Mouse (Mus musculus): ENCODE data around the gene Prss29.

Gene Prss29

GRCm38 (mm10) chr17:25318354-25318753, at the start of gene Prss29:
TSS of gene Prss29 (plus strand) at chr17:25318654.
- DNase-seq, result no peak

GRCm38 (mm10) chr17:25270795-25271335, 47.6 kb upstream of the Prss29 start:
- DNase-seq, result peak; percentile 60

GRCm38 (mm10) chr17:25272326-25272725, 46.1 kb upstream of the Prss29 start:
- DNase-seq, result peak; percentile 65

GRCm38 (mm10) chr17:25272951-25273705, 45.3 kb upstream of the Prss29 start:
- peak; percentile 92 for DNase-seq

GRCm38 (mm10) chr17:25273706-25274501, 44.5 kb upstream of the Prss29 start:
- DNase-seq, result peak; percentile 95

- DNase-seq, result no peak
Observed at GRCm38 (mm10) chr17:25274571-25275346, 43.7 kb upstream of the Prss29 start, which contains the start of gene Ube2i. TSS of gene Ube2i (minus strand) at chr17:25274622.

- no peak for DNase-seq
Observed at GRCm38 (mm10) chr17:25275833-25276232, 42.6 kb upstream of the Prss29 start.

- peak; percentile 89 for DNase-seq
Observed at GRCm38 (mm10) chr17:25282133-25282532, 36.3 kb upstream of the Prss29 start.

GRCm38 (mm10) chr17:25285033-25285432, 33.4 kb upstream of the Prss29 start:
- peak; percentile 90 for DNase-seq

- peak; percentile 60 for DNase-seq
Observed at GRCm38 (mm10) chr17:25288842-25289241, 29.6 kb upstream of the Prss29 start.

GRCm38 (mm10) chr17:25290411-25290810, 28.0 kb upstream of the Prss29 start:
- no peak for DNase-seq

GRCm38 (mm10) chr17:25293495-25293894, 25.0 kb upstream of the Prss29 start:
- DNase-seq, result no peak

GRCm38 (mm10) chr17:25294111-25294510, 24.3 kb upstream of the Prss29 start:
- DNase-seq, result no peak

GRCm38 (mm10) chr17:25298094-25298493, 20.4 kb upstream of the Prss29 start, which contains the start of gene Prss34:
TSS of gene Prss34 (plus strand) at chr17:25298394.
- no peak for DNase-seq

GRCm38 (mm10) chr17:25308346-25308745, 10.1 kb upstream of the Prss29 start, which contains the start of gene Prss28:
TSS of gene Prss28 (plus strand) at chr17:25308646.
- no peak for DNase-seq

GRCm38 (mm10) chr17:25320819-25321218, 2.4 kb downstream of the Prss29 start:
- DNase-seq, result no peak

- no peak for DNase-seq
Observed at GRCm38 (mm10) chr17:25322930-25323329, 4.5 kb downstream of the Prss29 start.

- peak; percentile 10 for DNase-seq
Observed at GRCm38 (mm10) chr17:25332321-25332720, 13.9 kb downstream of the Prss29 start.

GRCm38 (mm10) chr17:25333943-25334342, 15.5 kb downstream of the Prss29 start:
- DNase-seq, result peak; percentile 29

- no peak for DNase-seq
Observed at GRCm38 (mm10) chr17:25338218-25338617, 19.8 kb downstream of the Prss29 start.

- no peak for DNase-seq
Observed at GRCm38 (mm10) chr17:25340003-25340402, 21.5 kb downstream of the Prss29 start.

GRCm38 (mm10) chr17:25341490-25341889, 23.0 kb downstream of the Prss29 start:
- DNase-seq, result no peak

GRCm38 (mm10) chr17:25345462-25345861, 27.0 kb downstream of the Prss29 start, which contains the start of gene Tpsab1:
TSS of gene Tpsab1 (minus strand) at chr17:25345562.
- no peak for DNase-seq
